Mouse (Mus musculus) limb, embryonic 15.5 days (tissue): Measurements from ENCODE around the gene Tars. TPM values are rescaled to one million over a fixed set of nuclear protein-coding genes. Genes with fewer than 3 reads are reported as not detected.

Source experiments
- ATAC-seq: fragments of 200-750 bp; cut with Nextera tagmentation; 2 replicates; pipeline ENCODE4 v1.8.0; 2017; ENCODE audit warnings: low read depth, moderate TSS enrichment; ENCODE audit not compliant: insufficient number of reproducible peaks, low FRiP score, low TSS enrichment
- H3K27ac ChIP-seq: fragments of 300-500 bp; sonication (generic); 2 replicates; pipeline ENCODE4 v1.5.1; 2015; ENCODE audit warnings: moderate library complexity, mild to moderate bottlenecking, inconsistent platforms
- H3K27me3 ChIP-seq: fragments of 300-500 bp; sonication (generic); 2 replicates; pipeline ENCODE4 v1.6.1; 2015; ENCODE audit warnings: inconsistent platforms
- H3K36me3 ChIP-seq: fragments of 300-500 bp; sonication (generic); 2 replicates; pipeline ENCODE4 v1.6.1; 2015; ENCODE audit warnings: inconsistent platforms
- H3K4me1 ChIP-seq: fragments of 300-500 bp; sonication (generic); 2 replicates; pipeline ENCODE4 v1.6.1; 2015; ENCODE audit warnings: inconsistent platforms
- H3K4me2 ChIP-seq: fragments of 300-500 bp; sonication (generic); 2 replicates; pipeline ENCODE4 v1.6.1; 2015; ENCODE audit warnings: mild to moderate bottlenecking, inconsistent platforms
- H3K4me3 ChIP-seq: fragments of 300-500 bp; sonication (generic); 2 replicates; pipeline ENCODE4 v1.5.1; 2015; ENCODE audit warnings: mild to moderate bottlenecking, inconsistent platforms
- H3K9ac ChIP-seq: fragments of 300-500 bp; sonication (generic); 2 replicates; pipeline ENCODE4 v1.6.1; 2015; ENCODE audit warnings: inconsistent platforms
- H3K9me3 ChIP-seq: fragments of 300-500 bp; sonication (generic); 2 replicates; pipeline ENCODE4 v1.6.1; 2016; ENCODE audit warnings: inconsistent platforms
- WGBS: fragments of 180-500 bp; shearing (Covaris S2); methylation state at CpG from one replicate; pipeline ENCODE4 v1.1.7; 2015; 5-methylcytosine and 5-hydroxymethylcytosine counted together
- polyA plus RNA-seq: library from polyadenylated mRNA; unstranded; fragments of >200 nt; fragmentation: Nextera tagmentation; extraction: Ambion mirVana; gene quantifications from 2 replicates; pipeline ENCODE4 v1.2.1, GENCODE M21; 2015

Tars gene
- polyA plus RNA-seq, result 65.7 and 68.6 TPM in 2 replicates

DNA sequence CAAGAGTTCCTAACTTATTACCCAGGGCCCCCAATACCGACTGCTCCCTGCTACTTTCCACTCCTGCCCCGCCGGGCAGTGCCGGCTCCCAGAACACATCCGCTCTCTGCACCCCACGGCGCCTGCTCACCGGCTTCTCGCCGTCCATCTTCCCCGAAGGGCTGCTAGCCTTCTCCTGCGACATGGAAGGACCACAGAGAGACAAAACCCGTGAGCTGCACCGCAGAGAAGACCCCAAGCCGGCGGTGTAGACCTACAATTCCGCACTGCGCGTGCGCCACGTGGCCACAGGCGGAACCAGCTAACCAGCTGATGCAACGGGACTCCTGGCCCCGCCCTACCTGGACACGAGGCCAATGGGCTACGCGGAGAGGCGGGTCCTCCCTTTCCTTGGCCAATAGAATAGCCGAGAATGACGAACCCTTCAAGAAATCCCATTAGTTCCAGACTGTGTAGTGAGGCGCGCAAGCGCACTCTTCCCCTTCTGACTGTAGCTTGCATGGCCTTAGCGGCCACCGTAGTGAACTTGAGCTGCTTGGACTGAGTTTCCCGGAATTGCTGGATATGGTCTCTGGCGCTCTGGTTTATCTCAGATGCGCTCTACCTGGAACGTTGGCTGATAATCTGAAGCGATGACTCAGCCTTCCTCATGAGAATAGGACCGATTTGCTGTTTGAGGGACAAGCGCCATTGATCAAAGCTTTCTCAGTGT is at the start of gene Tars:
Gene Tars, minus strand, starts transcription at position 310 of the 712 bp plus-strand sequence.
- H3K4me2 ChIP-seq, result peak within 1 kb of the TSS; percentile 79

DNA sequence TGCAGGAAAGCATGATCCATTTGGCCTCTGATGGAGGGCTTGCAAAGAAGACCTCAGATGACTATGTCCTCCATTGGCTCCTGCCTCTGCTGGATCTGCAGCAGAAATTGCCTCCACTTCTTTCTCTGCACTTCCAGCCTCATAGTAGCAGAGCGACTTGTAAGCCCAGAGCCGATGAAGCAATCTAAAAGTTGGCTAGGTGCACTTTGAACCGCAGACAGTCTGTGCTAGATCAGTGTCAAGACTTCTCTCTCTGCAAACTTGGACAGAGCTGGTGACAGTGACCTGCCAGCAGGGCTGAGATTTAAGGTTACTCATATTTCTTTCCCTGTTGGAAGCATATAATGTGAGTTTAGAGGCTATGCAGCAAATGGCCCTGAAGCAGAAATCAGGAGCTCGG is 37.9 kb upstream of the Tars start:
- H3K27ac ChIP-seq, result no peak overlapping the region
- H3K4me1 ChIP-seq, result no peaks in the 10 kb centered on the region
- H3K4me3 ChIP-seq, result no peak overlapping the region
- no peak for ATAC-seq
- no peaks in the 10 kb centered on the region for H3K27me3 ChIP-seq
- H3K4me2 ChIP-seq, result no peak overlapping the region
- no peak overlapping the region for H3K9ac ChIP-seq
- H3K9me3 ChIP-seq, result no peaks in the 10 kb centered on the region
- H3K36me3 ChIP-seq, result no peaks in the 10 kb centered on the region
- WGBS, result 96% methylated on average over 4 of the region's 4 CpGs

More for the DNA sequence above, at the start of gene Tars:
- H3K4me3 ChIP-seq, result peak within 1 kb of the TSS; percentile 85
- ATAC-seq, result peak; percentile 100
- H3K27me3 ChIP-seq, result no peaks in the 10 kb centered on the region
- peak within 1 kb of the TSS; percentile 77 for H3K9ac ChIP-seq
- WGBS, result under 1% methylated on average over 42 of the region's 42 CpGs
- H3K9me3 ChIP-seq, result no peaks in the 10 kb centered on the region
- peaks cover 11% of the 10 kb centered on the region for H3K4me1 ChIP-seq
- peak within 1 kb of the TSS; percentile 77 for H3K27ac ChIP-seq
- peaks cover 17% of the 10 kb centered on the region for H3K36me3 ChIP-seq

DNA sequence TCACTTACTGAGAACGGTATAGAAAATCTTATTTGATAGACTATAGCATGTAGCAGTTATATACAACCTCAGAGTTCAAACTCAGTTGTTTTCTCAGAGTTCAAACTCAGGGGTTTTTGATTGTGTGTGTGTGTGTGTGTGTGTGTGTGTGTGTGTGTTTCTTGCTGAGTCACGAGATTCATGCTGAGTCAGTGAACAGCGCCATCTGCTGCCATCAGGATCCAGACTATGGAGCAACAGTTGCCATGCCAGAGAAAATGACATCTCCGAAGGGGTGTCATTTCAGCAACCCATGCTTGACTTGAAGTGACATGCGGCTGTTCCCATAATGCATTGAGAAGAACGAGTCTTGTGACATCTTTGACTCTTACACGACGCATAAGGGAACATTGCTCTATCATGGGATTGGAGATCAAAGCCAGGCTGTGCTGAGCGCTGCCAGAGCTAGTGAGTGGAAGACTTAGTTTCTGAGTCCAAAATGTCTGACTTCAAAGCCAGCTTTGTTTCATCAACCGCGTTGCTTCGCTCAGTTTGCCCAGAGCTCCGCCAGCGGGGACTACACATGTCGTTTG is 37.3 kb upstream of the Tars start:
- H3K9ac ChIP-seq, result no peak overlapping the region
- no peaks in the 10 kb centered on the region for H3K9me3 ChIP-seq
- no peaks in the 10 kb centered on the region for H3K27me3 ChIP-seq
- 91% methylated on average over 15 of the region's 15 CpGs for WGBS
- H3K27ac ChIP-seq, result no peak overlapping the region
- H3K4me2 ChIP-seq, result no peak overlapping the region
- ATAC-seq, result no peak
- H3K4me3 ChIP-seq, result no peak overlapping the region
- H3K36me3 ChIP-seq, result no peaks in the 10 kb centered on the region
- H3K4me1 ChIP-seq, result no peaks in the 10 kb centered on the region

DNA sequence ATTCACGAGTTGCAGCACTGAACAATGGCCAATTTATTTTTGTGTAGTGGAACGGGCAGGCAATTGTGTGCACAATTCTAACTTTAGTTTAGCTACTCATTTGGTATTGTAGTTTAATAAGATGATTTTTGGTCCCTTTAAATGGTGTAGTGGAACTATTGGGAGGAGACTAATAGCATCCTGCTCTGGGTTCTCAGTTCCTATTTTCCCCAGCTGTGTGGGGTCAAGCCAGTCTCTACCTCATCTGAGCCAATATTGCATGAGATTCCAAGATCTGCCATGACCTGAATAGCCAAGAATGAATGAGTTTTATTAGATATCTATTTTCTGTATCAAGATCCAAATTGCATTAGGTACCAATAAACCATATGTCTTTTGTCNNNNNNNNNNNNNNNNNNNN is 27.4 kb upstream of the Tars start:
- WGBS, result 84% methylated on average over 2 of the region's 2 CpGs
- no peaks in the 10 kb centered on the region for H3K4me1 ChIP-seq
- H3K4me3 ChIP-seq, result no peak overlapping the region
- no peaks in the 10 kb centered on the region for H3K9me3 ChIP-seq
- no peaks in the 10 kb centered on the region for H3K27me3 ChIP-seq
- no peak overlapping the region for H3K27ac ChIP-seq
- H3K36me3 ChIP-seq, result no peaks in the 10 kb centered on the region
- no peak for ATAC-seq
- no peak overlapping the region for H3K4me2 ChIP-seq
- no peak overlapping the region for H3K9ac ChIP-seq

DNA sequence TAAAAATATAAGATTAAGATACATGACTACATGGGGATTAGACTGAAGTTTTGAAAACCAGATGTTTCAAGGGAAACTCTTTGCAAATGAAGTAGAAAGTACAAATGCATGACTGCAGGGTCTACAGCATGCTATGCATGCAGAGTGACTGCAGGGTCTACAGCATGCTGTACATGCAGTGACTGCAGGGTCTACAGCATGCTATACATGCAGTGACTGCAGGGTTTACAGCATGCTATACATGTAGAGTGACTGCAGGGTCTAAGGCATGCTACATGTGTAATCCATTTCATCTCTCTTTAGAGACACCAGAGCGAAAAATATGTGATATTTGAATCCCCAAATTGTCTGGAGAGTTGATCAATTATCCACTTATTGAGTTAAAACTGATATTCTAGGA is 14.0 kb upstream of the Tars start:
- no peak for ATAC-seq
- H3K36me3 ChIP-seq, result no peaks in the 10 kb centered on the region
- 85% methylated on average over 1 of the region's 1 CpGs for WGBS
- no peaks in the 10 kb centered on the region for H3K4me1 ChIP-seq
- no peaks in the 10 kb centered on the region; the same call in 1 of the 2 replicates for H3K27me3 ChIP-seq
- H3K4me2 ChIP-seq, result no peak overlapping the region
- no peak overlapping the region for H3K9ac ChIP-seq
- H3K27ac ChIP-seq, result no peak overlapping the region
- H3K4me3 ChIP-seq, result no peak overlapping the region
- no peaks in the 10 kb centered on the region for H3K9me3 ChIP-seq

DNA sequence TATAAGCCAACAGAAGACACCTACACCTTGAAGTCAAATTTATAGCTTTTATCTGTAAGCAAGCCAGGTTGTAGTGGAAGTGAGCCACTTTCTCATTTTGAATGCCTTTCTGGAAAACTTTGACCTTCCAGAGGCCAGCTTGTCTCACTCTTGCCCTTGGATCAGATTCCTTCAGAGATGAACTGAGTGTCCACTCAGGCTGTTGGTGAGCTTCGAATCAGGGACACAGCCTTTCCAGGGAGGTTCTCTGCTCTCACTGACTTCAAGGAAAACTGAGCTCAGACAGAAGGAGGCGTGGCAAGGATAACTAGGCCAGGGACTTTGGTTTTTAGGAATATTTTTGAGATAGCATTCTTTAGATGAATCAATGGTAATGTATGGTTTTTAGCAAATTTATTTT is 13.1 kb upstream of the Tars start:
- Histone ChIP-seq H3K4me1 (no peaks in the 10 kb centered on the region), H3K9me3 (no peaks in the 10 kb centered on the region), H3K27ac (no peak overlapping the region), H3K4me2 (no peak overlapping the region), H3K9ac (no peak overlapping the region), H3K27me3 (no peaks in the 10 kb centered on the region; the same call in 1 of the 2 replicates), H3K36me3 (no peaks in the 10 kb centered on the region), H3K4me3 (no peak overlapping the region)
- 80% methylated on average over 2 of the region's 2 CpGs for WGBS
- ATAC-seq, result no peak

DNA sequence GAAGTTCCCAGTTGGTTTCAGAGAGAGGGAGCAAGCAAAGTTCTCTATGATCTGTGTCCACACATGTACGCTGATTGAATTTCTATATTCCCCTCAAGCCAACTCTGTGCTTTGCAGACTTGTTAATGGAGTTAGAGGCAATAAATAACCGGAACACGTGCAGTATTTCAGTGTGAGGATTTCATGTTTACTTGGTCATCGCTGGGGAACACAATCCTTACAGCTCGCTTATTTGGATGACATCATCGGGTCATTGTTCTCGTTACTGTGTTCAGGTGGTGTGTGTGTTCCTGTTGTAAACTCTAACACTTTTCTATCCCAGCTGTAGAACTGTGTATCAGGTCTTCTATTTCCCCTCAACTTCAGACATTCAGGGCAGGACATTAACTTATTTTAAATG is 12.4 kb upstream of the Tars start:
- no peaks in the 10 kb centered on the region for H3K9me3 ChIP-seq
- no peak overlapping the region for H3K27ac ChIP-seq
- 46% methylated on average over 7 of the region's 7 CpGs for WGBS
- no peaks in the 10 kb centered on the region; the same call in 1 of the 2 replicates for H3K27me3 ChIP-seq
- no peak overlapping the region for H3K4me2 ChIP-seq
- no peak overlapping the region for H3K4me3 ChIP-seq
- peaks cover under 1% of the 10 kb centered on the region; the same call in 1 of the 2 replicates for H3K4me1 ChIP-seq
- no peak for ATAC-seq
- H3K36me3 ChIP-seq, result no peaks in the 10 kb centered on the region
- no peak overlapping the region for H3K9ac ChIP-seq

DNA sequence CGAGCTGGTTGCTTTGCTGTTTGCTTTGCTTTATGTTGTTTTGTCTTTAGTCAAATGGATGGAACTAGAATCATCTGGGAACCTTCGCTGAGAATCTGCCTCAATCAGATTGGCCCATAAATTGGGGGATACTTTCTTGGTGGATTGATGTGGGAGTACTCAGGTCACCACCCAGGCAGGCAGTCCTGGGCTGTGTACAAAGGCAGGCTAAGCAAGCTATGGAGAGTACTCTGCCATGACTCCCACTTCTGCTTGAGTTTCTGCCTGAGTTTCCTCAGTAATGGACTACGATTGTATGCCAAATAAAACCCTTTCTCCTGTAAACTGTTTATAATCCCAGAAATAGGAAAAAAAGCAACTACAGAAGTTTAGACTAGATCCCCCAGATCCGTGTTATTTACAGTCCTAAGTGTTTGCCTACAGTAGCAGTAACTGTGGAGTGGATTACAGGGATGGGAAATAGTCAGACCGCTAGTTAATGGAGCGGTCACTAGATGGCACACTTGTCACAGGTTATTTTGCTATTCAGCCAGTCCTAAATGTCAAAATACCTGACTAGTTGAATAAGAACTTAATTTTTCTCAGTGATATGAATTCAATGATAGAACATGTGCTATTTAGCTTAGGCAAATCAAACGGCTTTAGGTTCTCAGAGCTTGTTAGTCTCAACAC is 8.8 kb upstream of the Tars start:
- H3K9ac ChIP-seq, result no peak overlapping the region
- no peaks in the 10 kb centered on the region for H3K9me3 ChIP-seq
- 38% methylated on average over 7 of the region's 7 CpGs for WGBS
- no peak overlapping the region for H3K27ac ChIP-seq
- H3K36me3 ChIP-seq, result no peaks in the 10 kb centered on the region
- no peak overlapping the region for H3K4me3 ChIP-seq
- no peak for ATAC-seq
- H3K4me1 ChIP-seq, result peaks cover 3% of the 10 kb centered on the region; the same call in 1 of the 2 replicates
- no peak overlapping the region for H3K4me2 ChIP-seq
- no peaks in the 10 kb centered on the region; the same call in 1 of the 2 replicates for H3K27me3 ChIP-seq

DNA sequence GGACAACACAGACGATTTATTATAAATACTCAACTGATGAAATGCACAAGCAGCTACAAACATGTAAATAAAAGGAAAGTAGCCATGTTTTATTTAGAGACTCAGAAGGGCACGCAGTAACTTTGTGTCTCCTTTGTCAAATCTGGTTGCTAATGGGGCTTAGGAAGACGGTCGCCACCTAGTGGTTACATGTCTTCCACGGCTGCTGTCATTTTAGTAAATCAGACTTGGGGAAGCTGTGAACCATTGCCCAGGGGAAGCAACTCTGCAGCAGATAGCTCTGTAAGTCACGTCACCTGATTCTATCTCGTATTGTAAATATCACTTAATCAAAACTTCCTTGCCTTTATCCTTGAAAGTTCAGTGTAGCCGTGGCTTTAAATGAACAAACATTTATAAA is 7.9 kb upstream of the Tars start:
- H3K4me1 ChIP-seq, result peaks cover 3% of the 10 kb centered on the region; the same call in 1 of the 2 replicates
- H3K9me3 ChIP-seq, result no peaks in the 10 kb centered on the region
- no peak overlapping the region for H3K4me3 ChIP-seq
- H3K9ac ChIP-seq, result no peak overlapping the region
- H3K27me3 ChIP-seq, result no peaks in the 10 kb centered on the region; the same call in 1 of the 2 replicates
- H3K36me3 ChIP-seq, result no peaks in the 10 kb centered on the region
- WGBS, result 14% methylated on average over 8 of the region's 8 CpGs
- ATAC-seq, result no peak
- no peak overlapping the region for H3K27ac ChIP-seq
- H3K4me2 ChIP-seq, result no peak overlapping the region

DNA sequence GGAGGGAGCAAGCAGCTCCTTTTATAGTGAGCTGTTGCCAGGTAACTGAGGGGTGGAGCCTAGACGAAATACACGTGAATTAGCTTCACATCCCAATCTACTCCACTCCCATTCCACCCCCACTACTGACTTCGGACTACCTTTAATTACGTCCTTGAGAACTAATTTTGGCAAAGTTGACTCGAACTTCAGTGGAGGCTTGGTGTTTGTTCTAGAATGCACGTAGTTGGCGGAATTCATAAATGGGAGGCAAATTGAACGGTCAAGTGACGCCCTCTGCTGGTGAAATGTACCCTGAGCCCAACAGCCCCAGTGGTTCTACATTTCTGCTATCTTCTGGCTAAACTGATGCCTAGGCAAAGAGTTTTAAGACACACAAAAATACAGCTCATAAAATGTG is 7.3 kb upstream of the Tars start:
- H3K9ac ChIP-seq, result no peak overlapping the region
- peaks cover 3% of the 10 kb centered on the region; the same call in 1 of the 2 replicates for H3K4me1 ChIP-seq
- ATAC-seq, result no peak
- no peaks in the 10 kb centered on the region; the same call in 1 of the 2 replicates for H3K27me3 ChIP-seq
- no peaks in the 10 kb centered on the region for H3K36me3 ChIP-seq
- H3K4me3 ChIP-seq, result no peak overlapping the region
- no peak overlapping the region for H3K4me2 ChIP-seq
- no peak overlapping the region for H3K27ac ChIP-seq
- H3K9me3 ChIP-seq, result no peaks in the 10 kb centered on the region
- 23% methylated on average over 9 of the region's 9 CpGs for WGBS

DNA sequence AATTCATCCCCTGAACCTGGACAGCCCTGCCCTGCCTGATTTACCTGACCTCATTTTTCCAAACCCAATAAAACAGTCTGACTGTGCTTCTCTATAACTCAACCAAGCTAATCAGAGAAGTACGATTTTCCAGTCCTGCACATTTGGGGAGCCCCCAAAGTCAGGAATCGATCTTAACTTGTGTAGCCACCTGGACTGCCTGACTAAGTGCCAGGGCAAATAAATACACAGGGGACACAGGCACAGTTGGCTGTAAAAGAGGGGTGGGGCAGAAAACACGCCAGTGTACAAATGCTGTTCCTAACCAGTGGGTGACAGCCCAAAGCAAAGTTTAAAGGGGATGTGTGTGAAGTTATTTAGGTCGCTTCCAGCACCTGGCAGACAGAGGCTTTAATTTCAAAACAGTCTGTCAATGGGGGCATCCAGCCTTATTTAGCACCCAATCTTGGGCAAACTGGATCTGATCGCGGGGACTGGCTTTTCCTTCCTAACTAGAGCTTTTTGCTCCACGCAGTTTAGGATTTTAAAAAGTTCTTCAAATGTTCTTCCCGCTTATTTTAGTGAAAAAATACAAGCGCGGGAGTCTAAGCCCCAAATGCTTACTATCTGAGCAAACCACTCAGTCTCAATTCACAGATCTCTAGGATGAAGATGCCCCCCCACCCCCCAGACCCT is 652 bp downstream of the Tars start:
- no peak for ATAC-seq
- Histone ChIP-seq H3K4me2 (peak overlapping the region; percentile 79), H3K27ac (no peak overlapping the region), H3K36me3 (peaks cover 23% of the 10 kb centered on the region), H3K4me1 (peaks cover 11% of the 10 kb centered on the region), H3K9ac (peak overlapping the region; percentile 77), H3K27me3 (no peaks in the 10 kb centered on the region), H3K9me3 (no peaks in the 10 kb centered on the region), H3K4me3 (peak overlapping the region; percentile 85)
- 3% methylated on average over 10 of the region's 10 CpGs for WGBS
